ENCODE assay signal across 11 mouse cellular contexts in the genomic region with DNA sequence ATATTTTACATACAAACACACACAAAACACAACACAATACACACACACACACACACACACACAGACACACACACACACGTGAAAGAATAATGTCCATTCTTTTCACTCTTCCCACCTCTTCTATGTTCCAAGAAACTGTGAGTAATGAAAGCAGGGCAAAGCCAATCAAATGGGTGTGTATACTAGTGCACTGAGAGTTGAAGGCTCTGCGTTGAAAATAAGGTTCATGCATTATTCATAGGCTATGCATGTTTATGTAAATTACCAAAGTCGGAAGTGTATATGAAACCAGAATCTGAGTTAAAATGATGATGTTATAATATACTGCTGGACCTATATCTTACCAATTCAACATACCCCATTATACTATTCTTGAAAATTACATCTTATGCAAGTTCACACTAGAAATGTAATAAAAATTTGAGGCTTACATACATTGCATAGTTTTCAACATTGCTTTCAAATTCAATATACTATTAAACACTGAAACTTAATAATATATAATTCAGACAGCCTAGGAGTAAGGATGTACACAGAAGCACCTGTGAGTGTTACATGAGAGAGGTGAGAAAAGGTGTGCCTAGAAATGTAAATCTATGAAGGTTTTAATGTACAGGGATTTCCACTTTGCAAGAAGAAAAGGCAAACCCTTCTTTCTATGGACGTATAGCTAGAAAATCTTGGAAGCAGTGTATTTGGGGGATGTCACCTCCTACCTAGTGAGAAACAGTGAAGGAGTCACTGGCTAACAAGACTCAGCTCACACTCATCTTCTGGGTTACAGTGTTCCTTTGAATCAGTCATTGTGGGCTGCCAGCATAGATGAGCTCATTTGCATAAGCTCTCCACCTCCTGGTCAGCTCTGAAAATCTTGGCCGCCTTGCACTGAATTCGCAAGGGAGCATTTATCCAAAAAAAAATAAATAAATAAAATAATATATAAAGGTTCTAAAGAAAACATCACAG.
DNase-seq lines count a peak whose midpoint lies in the region; ATAC-seq and TF ChIP-seq lines count a peak whose summit lies in the region.
"Had no signal": no experiment of that assay in that cellular context is flagged by ENCODE, and none has a peak within 500 bp of the region (broad histone marks: within the 10 kb centered on the region; RNA-seq: fewer than 3 reads in every experiment).

No protein-coding gene starts in this region.

- H3K4me2 ChIP-seq in neural tube, embryonic 13.5 days, result no peak overlapping the region
- no peak overlapping the region for H3K4me2 ChIP-seq in liver, postnatal 0 days (ENCODE audit: low read depth, low read length)

- DNase-seq in cerebellum, postnatal 14 days, result peak; percentile 33 to 51
- DNase-seq in brain, adult 2 months (ENCODE audit: low read depth, low spot score), result peak; percentile 78
- peak; percentile 24 to 31 for DNase-seq in left cerebral cortex, adult 18-20 months (ENCODE audit: low spot score in 2 of 2)
- DNase-seq in spleen, postnatal 4 days (ENCODE audit: low spot score in 2 of 2), result no peak
- DNase-seq in liver, postnatal 0 days, result no peak
- no peak for DNase-seq in lung, postnatal 14 days

- H3K27me3 ChIP-seq in neural tube, embryonic 13.5 days, result no peaks in the 10 kb centered on the region
- H3K27me3 ChIP-seq in liver, postnatal 0 days (ENCODE audit: insufficient read depth, low read length), result no peaks in the 10 kb centered on the region

- H3K27ac ChIP-seq in neural tube, embryonic 13.5 days (replicated peaks), result peak overlapping the region; percentile 78
- no peak overlapping the region for H3K27ac ChIP-seq in liver, postnatal 0 days (ENCODE audit: low read depth)
- H3K27ac ChIP-seq: heart, embryonic 10.5 days had no signal

- TF ChIP-seq CTCF in liver, postnatal 0 days (IDR thresholded peaks at IDR 0.05; ENCODE audit: low read depth), result no peak

- H3K4me1 ChIP-seq in neural tube, embryonic 13.5 days (replicated peaks), result peaks cover 9% of the 10 kb centered on the region
- H3K4me1 ChIP-seq in liver, postnatal 0 days (ENCODE audit: insufficient read depth), result no peaks in the 10 kb centered on the region
- H3K4me1 ChIP-seq: heart, embryonic 10.5 days had no signal

- 29% methylated on average over 6 of the region's 6 CpGs for WGBS in neural tube, embryonic 13.5 days
- WGBS in liver, postnatal 0 days (ENCODE audit: insufficient replicate concordance), result 66% methylated on average over 6 of the region's 6 CpGs

- H3K9ac ChIP-seq in neural tube, embryonic 13.5 days, result no peak overlapping the region
- no peak overlapping the region for H3K9ac ChIP-seq in liver, postnatal 0 days (replicated peaks)

- no peaks in the 10 kb centered on the region for H3K9me3 ChIP-seq in neural tube, embryonic 13.5 days
- H3K9me3 ChIP-seq in liver, postnatal 0 days (ENCODE audit: low read length), result no peaks in the 10 kb centered on the region
- H3K9me3 ChIP-seq: G1E; heart, embryonic 10.5 days had no signal

- no peak overlapping the region for H3K4me3 ChIP-seq in neural tube, embryonic 13.5 days
- H3K4me3 ChIP-seq in liver, postnatal 0 days (ENCODE audit: low read depth, low read length), result no peak overlapping the region
- H3K4me3 ChIP-seq: heart, embryonic 10.5 days had no signal

- no peak for TF ChIP-seq EP300 in liver, postnatal 0 days (IDR thresholded peaks at IDR 0.05; ENCODE audit: low read depth)

- no peak for ATAC-seq in cerebellum, adult (ENCODE audit: insufficient number of reproducible peaks, low FRiP score, low TSS enrichment)
- ATAC-seq in neural tube, embryonic 13.5 days (ENCODE audit: low read depth), result peak; percentile 93
- ATAC-seq in liver, postnatal 0 days, result no peak
- ATAC-seq: intestine, postnatal 0 days had no signal

- H3K36me3 ChIP-seq in neural tube, embryonic 13.5 days, result no peaks in the 10 kb centered on the region
- no peaks in the 10 kb centered on the region for H3K36me3 ChIP-seq in liver, postnatal 0 days (replicated peaks; ENCODE audit: insufficient read depth, low read length)
- H3K36me3 ChIP-seq: G1E; heart, embryonic 10.5 days had no signal

Comparison
In these comparisons a context has a peak if more than half of its experiments do, and no peak if none do; other contexts are left out.
1. DNase-seq: peak in cerebellum, postnatal 14 days (2 of 2), brain, adult 2 months (single experiment) and left cerebral cortex, adult 18-20 months (2 of 2); none in spleen, postnatal 4 days (0 of 2), liver, postnatal 0 days (single experiment) and lung, postnatal 14 days (single experiment).